Mouse (Mus musculus): ENCODE data around the gene Sh3bgrl2.

- TF ChIP-seq POLR2A (IDR thresholded peaks at IDR 0.05; ENCODE audit: borderline replicate concordance, insufficient read depth, low read length) (no peak), CTCF (IDR thresholded peaks at IDR 0.05; ENCODE audit: borderline replicate concordance, insufficient read depth, low read depth, low read length) (no peak)
These were observed 68.5 kb downstream of the Sh3bgrl2 start for GRCm38 (mm10) chr9:83616586-83617081.

Data from cerebellum, adult 2 months (tissue).